Mouse (Mus musculus) mouse embryonic stem cell (cell line): ENCODE data around the gene Slc33a1.

Source experiments
- in situ Hi-C, 2 experiments: fragments of 300-500 bp; cut with MboI; formaldehyde crosslinking; loops; 1 replicate in 1 of 2; 3 replicates in 1 of 2; pipeline ENCODE4 v1.14.3; 2019 to 2020; ENCODE audit warnings: low sequenced_read_pairs in 2 of 2, low pct_unique_long_range_greater_than_20kb in 1 of 2, mixed read lengths in 1 of 2; ENCODE audit not compliant: unreplicated experiment in 1 of 2

Slc33a1 gene

DNA sequence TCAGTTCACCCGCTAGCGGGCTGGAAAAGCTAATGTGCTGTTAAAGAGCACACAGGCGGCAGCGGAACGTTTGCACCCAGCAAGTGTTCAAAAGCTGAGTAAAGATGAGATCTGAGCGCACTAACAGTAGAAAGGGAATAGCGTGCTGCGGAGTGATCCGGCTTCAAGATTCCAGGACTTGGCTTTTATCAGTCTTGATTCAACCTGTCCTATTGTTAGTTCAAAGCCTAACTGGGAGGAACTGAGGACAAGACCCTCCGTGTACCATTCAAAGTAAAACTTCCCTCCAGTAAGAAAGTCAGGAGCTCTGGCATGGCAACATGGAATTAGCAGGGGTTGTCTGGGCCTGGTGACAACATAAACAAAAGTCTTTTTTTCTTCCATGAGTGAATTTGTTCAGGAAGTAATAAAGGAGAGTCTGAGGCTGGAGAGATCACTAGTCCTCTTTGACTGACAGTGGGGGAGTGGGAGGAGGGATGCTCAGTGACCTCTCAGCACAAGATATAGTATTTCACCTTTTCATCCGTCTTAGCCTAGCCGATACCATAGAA is 64.5 kb downstream of the Slc33a1 start:
- in situ Hi-C loops: no loop called here

DNA sequence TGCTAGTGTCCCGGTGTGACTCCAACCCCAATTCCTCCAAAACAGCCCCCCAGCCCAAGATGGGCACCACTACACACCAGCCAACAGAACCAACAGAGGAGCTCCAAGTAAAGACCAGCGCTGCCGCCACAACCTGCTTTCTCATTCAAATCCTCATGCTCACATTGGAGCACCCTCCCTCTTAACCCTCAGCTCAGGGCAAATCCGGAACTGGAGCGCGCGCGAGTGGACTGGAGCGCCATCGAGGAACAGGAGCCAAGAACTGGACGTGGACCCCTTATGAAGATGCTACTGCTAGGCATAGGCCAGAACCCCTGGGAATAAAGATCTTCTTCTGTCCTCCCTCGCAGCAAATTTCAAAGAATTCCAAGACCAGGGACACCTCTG is 65.3 kb downstream of the Slc33a1 start, which contains the start of gene Plch1:
Gene Plch1, minus strand, starts transcription at position 164 of the 387 bp plus-strand sequence.
- in situ Hi-C loops: no loop called here

DNA sequence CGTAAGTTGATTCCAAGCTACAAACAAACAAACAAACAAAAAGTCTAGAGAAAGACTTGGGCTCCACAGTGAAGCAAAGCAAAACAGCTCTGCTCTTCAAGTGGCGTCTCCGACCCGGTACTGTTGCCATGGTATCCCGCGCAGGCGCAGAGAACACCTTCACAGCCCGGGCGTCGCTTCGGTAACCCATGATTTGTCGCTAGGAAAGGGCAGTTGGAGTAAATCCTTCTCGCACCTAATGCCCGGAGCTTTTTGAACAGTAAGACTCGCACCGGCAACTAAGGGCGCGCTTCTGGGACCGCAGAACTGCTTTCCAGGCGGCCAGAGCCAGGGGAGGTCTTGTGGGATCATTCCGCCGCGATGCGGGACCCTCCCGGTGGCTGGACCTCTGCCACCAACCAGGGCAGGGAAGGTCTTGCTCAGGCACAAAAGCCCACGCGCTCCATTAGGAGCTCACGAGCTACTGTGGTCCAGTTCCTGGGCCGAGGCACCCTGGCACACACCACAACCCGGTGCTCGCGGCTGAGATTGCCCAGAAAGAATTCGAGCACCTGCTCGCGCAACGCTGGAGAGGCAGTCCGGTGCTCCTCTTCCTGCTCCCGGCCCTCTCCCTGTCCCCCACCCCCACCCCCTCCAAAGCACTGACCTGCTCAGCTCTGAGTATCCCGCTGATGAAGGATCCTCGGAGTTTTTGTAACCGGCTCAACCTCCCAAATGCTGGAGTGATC is 65.8 kb downstream of the Slc33a1 start:
- in situ Hi-C loops: no loop called here

DNA sequence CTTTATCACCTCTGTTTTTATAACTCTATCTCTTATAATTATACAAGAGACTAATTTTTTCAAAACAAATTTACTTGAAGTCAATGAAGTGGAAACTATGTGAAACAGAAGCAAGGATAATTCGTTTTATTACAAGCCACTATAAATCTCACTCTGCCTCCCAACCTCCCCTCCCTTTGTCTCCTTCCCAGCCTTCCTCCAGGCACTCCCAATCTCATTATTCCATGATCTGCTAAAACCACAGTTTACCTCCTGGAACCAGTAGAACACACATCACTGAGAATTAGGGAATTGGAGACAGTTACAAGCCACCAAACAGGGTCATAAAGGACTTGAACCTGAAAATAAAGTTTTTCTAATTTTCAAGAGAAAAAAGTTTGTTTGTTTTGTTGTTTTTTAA is 67.4 kb downstream of the Slc33a1 start:
- in situ Hi-C loops: no loop called here

DNA sequence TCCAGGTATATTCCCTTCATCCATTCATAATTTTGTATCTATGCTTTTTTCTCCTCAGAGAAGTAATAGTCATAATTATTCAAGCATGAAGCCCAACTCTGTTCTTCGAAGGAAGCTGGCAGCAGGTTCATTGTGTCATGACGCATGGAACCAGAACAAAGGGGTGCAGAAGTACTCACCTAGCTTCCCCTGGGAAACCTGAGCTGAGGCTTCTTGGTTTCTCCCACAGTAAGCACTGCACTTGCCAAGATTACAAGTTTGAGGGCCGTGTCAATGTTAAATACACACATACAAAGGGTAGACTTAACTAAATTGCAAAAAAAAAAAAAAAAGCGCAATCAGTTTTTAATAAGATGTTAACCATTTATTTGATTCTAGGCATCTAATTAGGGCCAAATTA is 68.3 kb downstream of the Slc33a1 start:
- in situ Hi-C loops: no loop called here

DNA sequence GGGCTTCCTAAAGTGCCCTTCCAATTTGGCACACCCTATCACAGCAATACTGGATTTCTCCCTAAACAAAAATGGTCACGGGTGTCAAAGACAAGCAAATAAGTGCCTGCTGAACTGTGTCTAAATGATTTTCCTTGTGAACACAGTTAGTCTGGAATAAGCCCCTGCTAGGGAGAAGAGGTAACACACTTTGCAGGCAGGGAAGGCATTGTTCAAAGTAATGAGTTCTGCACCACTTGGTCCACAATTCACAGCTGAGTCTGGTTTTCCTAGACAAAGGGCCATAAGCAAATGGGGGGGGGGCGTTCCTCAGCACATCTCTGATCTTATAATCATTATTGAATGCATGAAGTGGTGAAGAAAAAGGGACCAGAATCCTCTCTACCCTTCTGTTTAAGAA is 68.8 kb downstream of the Slc33a1 start:
- in situ Hi-C loops: no loop called here

DNA sequence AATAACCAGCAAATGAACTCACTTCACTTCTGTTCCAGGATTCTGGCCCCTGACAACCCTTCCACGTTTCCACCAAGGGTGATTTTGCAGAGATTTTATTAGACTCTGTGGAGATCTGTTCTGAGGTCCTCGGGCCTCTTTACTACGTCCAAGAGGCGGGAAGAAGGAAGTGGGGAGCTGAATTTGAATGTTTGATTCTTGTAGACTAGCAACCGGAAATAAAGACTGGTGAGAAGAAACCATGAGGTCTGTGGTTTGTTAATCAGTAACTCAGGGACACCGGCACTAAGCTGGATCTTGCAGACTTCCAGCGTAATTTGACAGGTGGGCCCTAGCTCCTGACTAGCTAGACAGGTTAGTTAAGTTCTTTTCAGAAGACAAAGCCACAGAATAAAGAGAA is 70.9 kb downstream of the Slc33a1 start:
- in situ Hi-C loops: no loop called here

DNA sequence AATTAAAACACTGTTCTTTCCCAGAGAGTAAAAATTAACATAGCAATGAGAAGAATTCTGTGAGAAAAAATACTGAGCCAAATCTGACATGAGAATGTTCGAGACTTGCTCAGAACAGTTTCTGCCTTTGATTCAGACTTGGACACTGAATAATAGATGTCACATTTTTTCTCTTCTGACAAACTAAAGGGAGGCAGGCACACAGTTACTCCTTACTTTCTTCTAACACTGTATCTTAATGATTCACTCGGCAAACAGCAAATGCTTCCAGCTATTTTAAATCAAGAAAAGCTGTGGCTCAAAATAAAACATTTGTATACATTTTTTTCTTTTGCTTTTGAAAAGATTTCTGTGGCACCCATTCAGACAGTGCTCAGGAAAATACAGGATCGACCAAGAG is 72.4 kb downstream of the Slc33a1 start:
- in situ Hi-C loops: no loop called here
